Mouse (Mus musculus) forebrain, embryonic 14.5 days (tissue): ENCODE data around the gene Atg14. TPM values are rescaled to one million over a fixed set of nuclear protein-coding genes. Genes with fewer than 3 reads are reported as not detected.
A peak's percentile ranks its signal among the peaks of the same experiment; 100 is the strongest.
"Not testable (repeated sequence)": the region's sequence is repeated elsewhere in the genome, so short reads cannot be mapped to it uniquely, and the experiment has no call there.

ENCODE experiments used
- ATAC-seq: fragments of 200-750 bp; cut with Nextera tagmentation; 2 replicates; pipeline ENCODE4 v1.8.0; 2017; ENCODE audit warnings: mild to moderate bottlenecking, moderate library complexity
- DNase-seq: peaks from one replicate; pipeline ENCODE4 v3.0.0-alpha.2; 2015; ENCODE audit warnings: low spot score
- H3K27ac ChIP-seq: fragments of 300-500 bp; sonication (generic); 2 replicates; pipeline ENCODE4 v1.5.1; 2014; ENCODE audit warnings: low read depth, mild to moderate bottlenecking, control low read depth, low read length, moderate library complexity
- H3K27me3 ChIP-seq: fragments of 300-500 bp; sonication (generic); replicated peaks from 2 replicates; pipeline ENCODE4 v1.6.1; 2014; ENCODE audit warnings: low read length, control low read depth, mixed read lengths; ENCODE audit not compliant: control insufficient read depth, insufficient read depth
- H3K36me3 ChIP-seq: fragments of 300-500 bp; sonication (generic); 2 replicates; pipeline ENCODE4 v1.6.1; 2014; ENCODE audit warnings: low read length, control low read depth; ENCODE audit not compliant: control insufficient read depth, insufficient read depth
- H3K4me1 ChIP-seq: fragments of 300-500 bp; sonication (generic); 2 replicates; pipeline ENCODE4 v1.6.1; 2014; ENCODE audit warnings: antibody characterized with exemption, low read length, control low read depth; ENCODE audit not compliant: control insufficient read depth, insufficient read depth
- H3K4me2 ChIP-seq: fragments of 300-500 bp; sonication (generic); 2 replicates; pipeline ENCODE4 v1.6.1; 2014; ENCODE audit warnings: mild to moderate bottlenecking, control low read depth, low read length
- H3K4me3 ChIP-seq: fragments of 300-500 bp; sonication (generic); 2 replicates; pipeline ENCODE4 v1.5.1; 2014; ENCODE audit warnings: low read depth, low read length, control low read depth
- H3K9ac ChIP-seq: fragments of 300-500 bp; sonication (generic); 2 replicates; pipeline ENCODE4 v1.6.1; 2014; ENCODE audit warnings: mild to moderate bottlenecking, low read length, control low read depth, moderate library complexity
- H3K9me3 ChIP-seq: fragments of 300-500 bp; sonication (generic); replicated peaks from 2 replicates; pipeline ENCODE4 v1.6.1; 2016; ENCODE audit warnings: low read length, control low read depth, mixed read lengths; ENCODE audit not compliant: control insufficient read depth
- WGBS: fragments of 180-500 bp; shearing (Covaris S2); extraction: QIAGEN DNeasy Blood & Tissue Kit; methylation state at CpG from one replicate; pipeline ENCODE4 v1.1.7; 2014; 5-methylcytosine and 5-hydroxymethylcytosine counted together
- polyA plus RNA-seq: library from polyadenylated mRNA; unstranded; fragments of >200 nt; fragmentation: Nextera tagmentation; extraction: Ambion mirVana; gene quantifications from 2 replicates; pipeline ENCODE4 v1.2.1, GENCODE M21; 2014

Gene Atg14
- polyA plus RNA-seq, 1 experiment from 2014 or later: 17.7 TPM

DNA sequence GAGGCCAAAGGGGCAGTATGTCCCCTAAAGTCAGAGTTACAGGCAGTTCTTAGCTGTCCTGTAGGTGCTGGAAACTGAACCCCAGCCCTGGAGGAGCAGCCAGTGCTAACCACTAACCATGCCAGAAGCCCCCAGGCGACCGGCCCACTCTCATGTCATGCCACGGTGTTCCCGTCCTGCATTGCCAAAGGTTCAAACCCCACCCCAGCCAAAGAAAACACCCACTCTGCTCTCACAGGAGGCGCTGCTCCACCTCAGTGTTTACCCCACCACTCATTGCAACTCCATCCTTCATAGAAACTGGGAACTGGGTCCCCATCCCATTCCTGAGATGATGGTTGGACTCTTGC is 36.3 kb downstream of the Atg14 start:
- no peaks in the 10 kb centered on the region for H3K4me1 ChIP-seq
- no peak overlapping the region for H3K4me2 ChIP-seq
- no peak overlapping the region for H3K9ac ChIP-seq
- no peaks in the 10 kb centered on the region for H3K9me3 ChIP-seq
- 83% methylated on average over 5 of the region's 5 CpGs for WGBS
- H3K27ac ChIP-seq: no peak overlapping the region
- DNase-seq (no peak), ATAC-seq (no peak)
- no peaks in the 10 kb centered on the region for H3K27me3 ChIP-seq
- no peak overlapping the region for H3K4me3 ChIP-seq
- H3K36me3 ChIP-seq: peaks cover 5% of the 10 kb centered on the region; the same call in 1 of the 2 replicates

DNA sequence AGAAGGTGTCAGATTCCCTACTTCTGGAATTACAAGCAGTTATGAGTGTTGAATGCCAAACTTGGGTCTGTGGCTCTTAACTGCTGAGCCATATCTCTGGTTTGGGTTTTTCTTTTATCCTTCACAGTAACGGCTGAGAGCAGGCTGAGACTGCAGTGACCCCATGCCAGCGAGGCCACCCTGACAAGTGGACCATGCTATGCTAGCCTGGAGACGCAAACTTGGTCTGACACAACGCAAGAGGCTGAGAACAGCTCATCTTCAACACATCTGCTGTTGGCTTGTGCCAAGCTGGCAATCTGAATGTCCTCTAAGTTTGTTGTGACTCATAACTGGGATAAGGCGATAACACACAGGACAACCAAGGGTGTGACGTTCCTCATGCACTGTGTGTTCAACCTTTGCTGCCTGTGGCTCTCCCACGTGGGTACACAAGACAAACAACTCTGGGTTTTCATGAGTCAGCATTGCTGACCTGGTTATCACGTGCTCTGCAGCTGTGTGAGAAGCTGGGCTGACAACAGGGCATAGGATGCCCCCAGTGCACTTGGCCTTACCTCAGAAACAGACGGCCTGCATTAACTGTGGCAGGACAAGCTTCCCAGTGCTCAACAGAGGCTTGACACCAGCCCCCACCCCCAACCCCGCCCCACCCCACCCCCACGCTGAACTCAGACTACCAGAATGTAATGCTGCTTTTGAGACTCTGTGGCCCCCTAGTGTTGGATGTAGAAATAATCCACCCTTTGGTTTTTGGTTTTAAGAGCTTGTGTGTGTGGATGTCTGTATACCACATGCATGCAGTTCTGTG is 36.9 kb downstream of the Atg14 start:
- Histone ChIP-seq H3K9ac (no peak overlapping the region), H3K27ac (no peak overlapping the region)
- ATAC-seq: peak; percentile 62

DNA sequence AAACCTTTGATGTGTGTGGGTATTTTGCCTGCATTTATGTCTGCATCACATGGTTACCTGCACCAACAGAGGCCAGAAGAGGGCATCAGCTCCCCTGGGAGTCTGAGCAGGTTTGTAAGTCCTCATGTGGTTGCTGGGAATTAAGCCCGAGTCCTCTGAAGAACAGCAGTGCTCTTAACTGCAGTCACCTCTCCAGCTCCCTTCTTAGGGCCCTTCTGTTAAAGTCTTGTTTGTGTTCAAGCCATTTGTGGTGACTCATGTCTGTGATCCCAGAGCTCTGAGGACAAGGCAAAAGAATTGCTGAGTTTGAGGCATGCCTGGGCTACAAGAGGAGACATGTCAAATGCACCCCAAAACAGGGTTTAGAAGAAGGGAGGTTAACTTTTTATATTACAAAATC is 38.0 kb downstream of the Atg14 start:
- H3K4me1 ChIP-seq: no peaks in the 10 kb centered on the region
- ATAC-seq: no peak
- WGBS: 77% methylated on average over 1 of the region's 1 CpGs

More for the DNA sequence above, 36.9 kb downstream of the Atg14 start:
- no peaks in the 10 kb centered on the region for H3K9me3 ChIP-seq
- peaks cover 5% of the 10 kb centered on the region; the same call in 1 of the 2 replicates for H3K36me3 ChIP-seq
- no peak overlapping the region for H3K4me3 ChIP-seq
- DNase-seq: peak; percentile 64
- H3K4me1 ChIP-seq: no peaks in the 10 kb centered on the region
- 46% methylated on average over 11 of the region's 11 CpGs for WGBS
- no peaks in the 10 kb centered on the region for H3K27me3 ChIP-seq
- no peak overlapping the region for H3K4me2 ChIP-seq

DNA sequence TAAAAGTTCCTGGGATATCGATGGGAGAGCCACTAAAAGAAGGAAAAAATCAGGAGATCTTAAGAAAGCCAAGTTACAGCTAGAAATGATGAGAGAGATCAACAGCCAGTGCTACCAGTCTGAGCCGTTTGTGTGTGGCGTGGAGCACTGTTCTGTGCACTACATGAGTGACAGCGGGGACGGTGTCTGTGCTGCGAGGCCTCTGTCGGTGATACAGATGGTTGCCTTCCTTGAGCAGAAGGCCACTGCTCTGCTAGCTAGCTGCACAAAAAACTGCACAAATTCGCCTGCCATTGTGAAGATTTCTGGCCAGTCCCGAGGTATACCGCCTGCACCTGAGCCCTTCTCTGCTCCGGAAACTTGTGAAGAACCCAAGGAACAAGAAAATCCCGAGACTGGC is 40.9 kb downstream of the Atg14 start:
- WGBS: 88% methylated on average over 10 of the region's 12 CpGs
- not testable (repeated sequence) for H3K36me3 ChIP-seq, H3K9ac ChIP-seq, H3K4me2 ChIP-seq, H3K27me3 ChIP-seq, H3K4me3 ChIP-seq, H3K27ac ChIP-seq, ATAC-seq, H3K9me3 ChIP-seq, H3K4me1 ChIP-seq, DNase-seq

More for the DNA sequence above, 38.0 kb downstream of the Atg14 start:
- no peaks in the 10 kb centered on the region for H3K27me3 ChIP-seq
- no peak overlapping the region for H3K27ac ChIP-seq
- DNase-seq: no peak
- peaks cover 5% of the 10 kb centered on the region; the same call in 1 of the 2 replicates for H3K36me3 ChIP-seq
- no peak overlapping the region for H3K9ac ChIP-seq
- H3K4me2 ChIP-seq: no peak overlapping the region
- no peak overlapping the region for H3K4me3 ChIP-seq
- H3K9me3 ChIP-seq: no peaks in the 10 kb centered on the region

DNA sequence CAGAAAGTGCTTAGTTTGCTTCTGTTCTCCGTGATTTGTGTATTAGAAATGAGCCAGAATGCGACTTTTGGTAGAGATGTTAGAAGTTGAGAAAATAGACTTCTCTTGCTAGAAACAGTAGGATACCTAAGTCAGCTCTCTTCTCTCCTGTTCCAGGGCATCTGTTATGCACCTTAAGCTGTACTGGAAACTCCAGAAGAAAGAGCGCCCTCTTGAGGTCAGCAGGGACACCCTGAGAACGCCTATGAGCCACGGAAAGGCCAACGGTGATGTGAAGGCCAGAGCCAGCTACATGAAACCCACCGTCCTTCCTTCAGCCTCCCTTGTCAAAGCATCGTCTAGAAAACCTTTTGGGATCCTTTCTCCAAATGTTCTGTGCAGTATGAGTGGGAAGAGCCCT is 41.4 kb downstream of the Atg14 start:
- peak; percentile 74 for DNase-seq
- 44% methylated on average over 8 of the region's 8 CpGs for WGBS
- no peak overlapping the region for H3K4me2 ChIP-seq
- no peak overlapping the region for H3K9ac ChIP-seq
- no peak overlapping the region for H3K27ac ChIP-seq
- H3K9me3 ChIP-seq: no peaks in the 10 kb centered on the region
- peaks cover 5% of the 10 kb centered on the region; the same call in 1 of the 2 replicates for H3K36me3 ChIP-seq
- H3K4me1 ChIP-seq: no peaks in the 10 kb centered on the region
- H3K27me3 ChIP-seq: no peaks in the 10 kb centered on the region
- ATAC-seq: no peak
- no peak overlapping the region for H3K4me3 ChIP-seq

DNA sequence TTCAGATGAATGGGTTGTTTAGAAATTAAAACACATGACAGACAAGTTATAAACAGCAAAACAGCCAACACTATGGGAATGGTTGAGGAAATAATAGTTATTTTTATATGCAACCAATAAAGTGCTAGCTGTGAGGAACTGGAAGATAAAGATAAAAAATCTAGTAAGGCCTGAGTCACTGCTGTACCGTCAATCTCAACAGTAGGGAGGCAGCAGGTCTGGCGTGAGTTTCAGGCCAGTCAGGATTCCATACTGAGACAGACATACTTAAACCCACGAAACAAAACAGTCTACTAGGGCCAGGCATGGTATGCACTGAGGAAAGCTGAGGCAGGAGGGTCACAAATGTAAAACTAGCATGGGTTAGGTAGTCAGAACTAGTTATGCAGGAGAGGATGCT is 42.2 kb downstream of the Atg14 start:
- Histone ChIP-seq H3K4me2 (no peak overlapping the region), H3K27me3 (no peaks in the 10 kb centered on the region), H3K4me1 (no peaks in the 10 kb centered on the region), H3K9me3 (no peaks in the 10 kb centered on the region), H3K9ac (no peak overlapping the region), H3K27ac (no peak overlapping the region), H3K4me3 (no peak overlapping the region), H3K36me3 (peaks cover 5% of the 10 kb centered on the region; the same call in 1 of the 2 replicates)
- ATAC-seq (no peak), DNase-seq (no peak)
- WGBS: 81% methylated on average over 3 of the region's 3 CpGs

DNA sequence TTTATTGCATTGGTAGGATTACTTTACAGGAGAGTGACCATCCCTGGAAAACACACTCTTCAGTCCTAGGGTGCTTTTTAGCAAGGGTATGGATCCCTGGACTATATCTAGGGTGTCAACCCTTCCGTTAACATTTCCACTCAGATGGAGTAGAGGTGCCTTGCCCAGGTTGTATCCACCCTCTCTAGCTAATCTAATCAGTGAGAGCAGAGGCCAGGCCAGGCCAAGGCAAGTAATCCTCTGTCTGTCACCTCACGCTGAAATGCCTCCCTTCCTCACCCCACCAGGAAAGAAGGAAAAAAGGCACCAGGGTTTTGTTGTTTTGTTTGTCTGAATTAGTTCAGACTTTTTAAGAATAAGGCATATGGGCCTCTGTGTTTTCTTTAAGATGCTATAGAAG is 42.6 kb downstream of the Atg14 start:
- Histone ChIP-seq H3K4me3 (no peak overlapping the region), H3K4me2 (no peak overlapping the region), H3K9ac (no peak overlapping the region), H3K36me3 (peaks cover 5% of the 10 kb centered on the region; the same call in 1 of the 2 replicates), H3K27ac (no peak overlapping the region), H3K9me3 (no peaks in the 10 kb centered on the region), H3K4me1 (no peaks in the 10 kb centered on the region), H3K27me3 (no peaks in the 10 kb centered on the region)
- WGBS: 96% methylated on average over 2 of the region's 2 CpGs
- ATAC-seq: no peak
- no peak for DNase-seq

DNA sequence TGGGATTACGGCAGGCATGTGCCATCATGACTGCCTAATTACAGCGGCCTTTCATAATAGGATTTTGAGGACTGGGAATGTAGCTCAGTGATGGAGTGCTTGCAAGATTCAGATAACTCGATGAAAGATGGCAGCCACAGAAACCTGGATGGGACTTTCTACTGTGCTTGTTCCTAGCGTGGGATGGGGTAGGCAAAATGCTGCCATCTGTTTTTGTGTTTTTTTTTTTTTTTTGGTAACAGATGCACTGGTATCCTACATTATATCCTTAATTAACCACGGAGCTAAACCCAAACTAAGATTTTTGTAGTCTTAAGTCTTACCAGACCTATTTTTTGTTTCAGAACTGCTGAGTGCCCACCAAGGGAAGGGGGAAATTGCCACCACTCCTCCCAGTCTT is 44.6 kb downstream of the Atg14 start:
- ATAC-seq (no peak), DNase-seq (no peak)
- peaks cover 3% of the 10 kb centered on the region; the same call in 1 of the 2 replicates for H3K36me3 ChIP-seq
- no peaks in the 10 kb centered on the region for H3K27me3 ChIP-seq
- no peak overlapping the region for H3K4me2 ChIP-seq
- no peak overlapping the region for H3K4me3 ChIP-seq
- no peaks in the 10 kb centered on the region for H3K4me1 ChIP-seq
- 87% methylated on average over 5 of the region's 5 CpGs for WGBS
- no peaks in the 10 kb centered on the region for H3K9me3 ChIP-seq
- H3K9ac ChIP-seq: no peak overlapping the region
- H3K27ac ChIP-seq: no peak overlapping the region

DNA sequence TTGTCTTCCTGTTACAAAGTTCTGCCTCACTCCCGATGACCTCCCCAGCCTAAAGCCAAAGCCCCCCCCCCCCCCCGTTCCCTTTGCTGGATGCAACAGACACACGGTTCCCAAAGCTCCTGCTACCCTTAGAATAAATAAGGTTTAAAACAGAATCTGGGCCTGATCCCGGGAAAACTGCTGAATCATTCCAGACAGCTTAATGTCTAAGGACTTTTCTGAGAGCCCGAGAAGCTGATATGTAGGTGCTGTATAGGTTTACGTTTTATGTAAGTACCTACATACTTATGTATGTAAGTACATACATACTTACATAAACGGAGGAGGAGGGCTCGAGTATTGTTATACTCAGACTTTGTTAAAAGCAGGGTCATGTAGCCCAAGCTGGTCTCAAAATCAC is 45.1 kb downstream of the Atg14 start:
- DNase-seq (no peak), ATAC-seq (no peak)
- Histone ChIP-seq H3K4me2 (no peak overlapping the region), H3K4me3 (no peak overlapping the region), H3K4me1 (no peaks in the 10 kb centered on the region), H3K9me3 (no peaks in the 10 kb centered on the region), H3K27me3 (no peaks in the 10 kb centered on the region), H3K36me3 (no peaks in the 10 kb centered on the region; the same call in 1 of the 2 replicates), H3K27ac (no peak overlapping the region), H3K9ac (no peak overlapping the region)
- 87% methylated on average over 8 of the region's 8 CpGs for WGBS
